Mouse (Mus musculus) heart, adult 2 months (tissue): ENCODE measurements around the gene Glycam1.

ENCODE experiments used
- CTCF ChIP-seq: fragments of 200-600 bp; IDR thresholded peaks from 2 replicates; pipeline ENCODE4 v1.8.1; 2022; ENCODE audit warnings: antibody characterized with exemption, mild to moderate bottlenecking, moderate library complexity
- EP300 ChIP-seq: fragments of 200-500 bp; IDR thresholded peaks from 2 replicates; pipeline ENCODE4 v1.6.1; 2011; ENCODE audit warnings: low read depth, low read length, control low read depth; ENCODE audit not compliant: insufficient read depth
- POLR2A ChIP-seq: fragments of 200-500 bp; IDR thresholded peaks from 2 replicates; pipeline ENCODE4 v1.6.1; 2011; ENCODE audit warnings: mild to moderate bottlenecking, low read depth, low read length, control low read depth; ENCODE audit not compliant: insufficient read depth

DNA sequence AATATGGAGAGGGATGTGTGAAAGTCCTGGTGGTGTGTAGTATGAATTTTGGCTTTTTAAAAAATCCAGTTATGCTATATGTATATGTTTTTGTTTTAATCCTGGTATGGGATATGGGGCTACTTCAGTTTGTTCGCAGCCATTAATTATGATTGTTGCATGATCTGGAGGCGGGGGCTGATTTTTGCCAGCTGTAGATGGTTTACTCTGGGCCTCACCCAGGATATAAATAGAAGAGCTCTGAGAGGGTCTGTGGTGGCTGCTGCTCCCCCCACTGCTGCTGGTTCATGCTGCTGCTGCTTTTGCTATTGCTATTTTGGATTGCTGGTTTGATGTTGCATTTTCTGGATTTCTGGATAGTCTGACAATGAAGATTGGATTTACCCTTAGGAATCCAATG is 25.9 kb upstream of the Glycam1 start:
- TF ChIP-seq POLR2A (no peak), CTCF (no peak), EP300 (no peak)
